Mouse (Mus musculus) erythroblast, embryonic 14.5 days (primary cell): Measurements from ENCODE around the gene Klhdc4.

ENCODE experiments used
- GATA1 ChIP-seq: IDR thresholded peaks from 2 replicates; pipeline ENCODE4 v1.6.1; 2012; ENCODE audit warnings: low read length, inconsistent platforms, mixed read lengths
- TAL1 ChIP-seq: IDR thresholded peaks from 3 replicates; pipeline ENCODE4 v1.6.1; 2012; ENCODE audit warnings: low read length, inconsistent platforms, mixed read lengths

DNA sequence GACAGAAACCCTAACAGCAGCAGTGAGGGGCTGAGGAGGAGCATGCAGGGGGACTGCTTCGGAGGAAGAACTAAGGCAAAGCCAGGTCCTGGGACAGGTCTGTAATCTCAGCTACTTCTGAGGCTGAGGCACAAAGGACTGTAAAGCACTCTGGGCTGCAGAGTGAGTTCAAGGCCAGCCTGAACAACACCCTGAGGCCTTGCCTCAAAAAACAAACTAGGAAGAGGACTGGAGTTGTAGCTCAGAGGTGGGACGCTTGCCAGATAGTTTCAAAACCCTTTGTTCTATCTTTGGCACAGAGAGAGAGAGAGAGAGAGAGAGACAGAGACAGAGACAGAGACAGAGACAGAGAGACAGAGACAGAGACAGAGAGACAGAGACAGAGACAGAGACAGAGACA is 24.2 kb upstream of the Klhdc4 start:
- TF ChIP-seq GATA1 (no peak), TAL1 (no peak)
